Mouse (Mus musculus) hindbrain, postnatal 0 days (tissue): ENCODE data around the gene Atcay. TPM values are rescaled to one million over a fixed set of nuclear protein-coding genes. Genes with fewer than 3 reads are reported as not detected.
A peak's percentile ranks its signal among the peaks of the same experiment; 100 is the strongest.

Experiments
- ATAC-seq: fragments of 200-750 bp; cut with Nextera tagmentation; 2 replicates; pipeline ENCODE4 v1.8.0; 2017; ENCODE audit warnings: mild to moderate bottlenecking, moderate TSS enrichment, moderate library complexity
- DNase-seq: peaks from one replicate; pipeline ENCODE4 v3.0.0-alpha.2; 2015; ENCODE audit warnings: low spot score
- H3K27ac ChIP-seq: fragments of 300-500 bp; sonication (generic); 2 replicates; pipeline ENCODE4 v1.5.1; 2014; ENCODE audit warnings: mild to moderate bottlenecking
- H3K27me3 ChIP-seq: fragments of 300-500 bp; sonication (generic); 2 replicates; pipeline ENCODE4 v1.6.1; 2014; ENCODE audit warnings: low read length, mixed read lengths; ENCODE audit not compliant: insufficient read depth
- H3K36me3 ChIP-seq: fragments of 300-500 bp; sonication (generic); 2 replicates; pipeline ENCODE4 v1.6.1; 2014; ENCODE audit warnings: low read length, mixed read lengths; ENCODE audit not compliant: insufficient read depth
- H3K4me1 ChIP-seq: fragments of 300-500 bp; sonication (generic); 2 replicates; pipeline ENCODE4 v1.6.1; 2014; ENCODE audit warnings: antibody characterized with exemption, low read length, mixed read lengths; ENCODE audit not compliant: insufficient read depth
- H3K4me2 ChIP-seq: fragments of 300-500 bp; sonication (generic); 2 replicates; pipeline ENCODE4 v1.6.1; 2014; ENCODE audit warnings: low read depth, mild to moderate bottlenecking, low read length, moderate library complexity, mixed read lengths
- H3K4me3 ChIP-seq: fragments of 300-500 bp; sonication (generic); 2 replicates; pipeline ENCODE4 v1.5.1; 2014; ENCODE audit warnings: low read length
- H3K9ac ChIP-seq: fragments of 300-500 bp; sonication (generic); replicated peaks from 2 replicates; pipeline ENCODE4 v1.6.1; 2014; ENCODE audit warnings: mild to moderate bottlenecking, low read length, moderate library complexity, mixed read lengths
- H3K9me3 ChIP-seq: fragments of 300-500 bp; sonication (generic); 2 replicates; pipeline ENCODE4 v1.6.1; 2016; ENCODE audit warnings: low read length, mixed read lengths
- CTCF ChIP-seq: IDR thresholded peaks from 2 replicates; pipeline ENCODE4 v1.5.1; 2016; ENCODE audit warnings: antibody characterized with exemption, control low read depth, low read depth
- WGBS: fragments of 180-500 bp; shearing (Covaris S2); extraction: QIAGEN DNeasy Blood & Tissue Kit; methylation state at CpG from one replicate; pipeline ENCODE4 v1.1.7; 2014; 5-methylcytosine and 5-hydroxymethylcytosine counted together
- polyA plus RNA-seq: library from polyadenylated mRNA; unstranded; fragments of >200 nt; fragmentation: Nextera tagmentation; extraction: Ambion mirVana; gene quantifications from 2 replicates; pipeline ENCODE4 v1.2.1, GENCODE M21; 2015
- total RNA-seq: library from RNA; depleted of rRNA; stranded (reverse); fragments of >200 nt; gene quantifications from 2 replicates; pipeline ENCODE4 v1.2.3, GENCODE M21; 2014

Atcay gene
- total and polyA plus RNA-seq, 2 experiments from 2014 or later = 70.2 to 197 TPM

- H3K9ac ChIP-seq = no peak within 1 kb of the TSS
- H3K27me3 ChIP-seq = no peaks in the 10 kb centered on the region
- 57% methylated on average over 13 of the region's 13 CpGs for WGBS
- H3K27ac ChIP-seq = no peak within 1 kb of the TSS; the same call in 1 of the 2 replicates
- no peaks in the 10 kb centered on the region for H3K36me3 ChIP-seq
- TF ChIP-seq CTCF = no peak
- no peak within 1 kb of the TSS for H3K4me2 ChIP-seq
- no peaks in the 10 kb centered on the region for H3K4me1 ChIP-seq
- ATAC-seq (no peak), DNase-seq (no peak)
- no peaks in the 10 kb centered on the region for H3K9me3 ChIP-seq
- H3K4me3 ChIP-seq = no peak within 1 kb of the TSS
Measured at GRCm38 (mm10) chr10:81201807-81202758, 28.6 kb downstream of the Atcay start, which contains the start of gene Nmrk2. Gene Nmrk2, minus strand, starts transcription at chr10:81202051.

DNA sequence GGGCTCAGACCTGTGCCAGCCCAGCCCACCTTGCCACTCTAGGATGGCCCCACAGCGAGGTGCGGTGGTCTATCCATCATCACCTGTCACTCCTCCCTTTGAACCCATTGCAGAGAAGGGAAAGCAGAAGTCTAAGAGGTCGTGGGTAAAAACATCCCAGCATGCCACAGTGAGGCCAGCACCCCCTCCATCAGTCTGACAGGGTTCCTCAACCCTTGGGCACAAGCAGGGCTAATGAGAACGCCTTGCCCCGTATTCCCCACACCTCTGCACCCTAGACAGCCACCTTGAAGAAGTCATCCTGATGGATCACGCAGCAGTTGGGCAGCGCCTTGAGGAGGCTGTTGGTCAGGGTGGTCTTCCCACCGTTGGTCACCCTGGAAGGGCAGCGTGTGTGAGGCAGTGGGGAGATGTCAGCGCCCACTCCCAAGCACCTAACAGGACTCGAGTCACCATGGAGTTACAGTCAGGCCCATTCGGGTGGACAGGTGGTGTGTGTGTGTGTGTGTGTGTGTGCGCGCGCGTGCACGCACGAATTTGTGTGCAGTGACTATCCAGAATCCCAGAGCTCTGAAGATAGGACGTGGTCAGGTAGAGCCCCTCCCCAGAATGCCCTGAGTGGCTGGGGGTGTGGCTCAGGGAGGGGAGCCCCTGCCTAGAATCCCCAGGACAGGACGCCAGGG lies 29.9 kb downstream of the Atcay start:
- Histone ChIP-seq H3K36me3 (no peaks in the 10 kb centered on the region), H3K4me2 (no peak overlapping the region), H3K9me3 (no peaks in the 10 kb centered on the region), H3K27ac (no peak overlapping the region), H3K9ac (no peak overlapping the region), H3K27me3 (peaks cover 6% of the 10 kb centered on the region; the same call in 1 of the 2 replicates), H3K4me1 (no peaks in the 10 kb centered on the region), H3K4me3 (no peak overlapping the region)
- ATAC-seq (no peak), DNase-seq (no peak)
- 76% methylated on average over 20 of the region's 20 CpGs for WGBS
- no peak for TF ChIP-seq CTCF

DNA sequence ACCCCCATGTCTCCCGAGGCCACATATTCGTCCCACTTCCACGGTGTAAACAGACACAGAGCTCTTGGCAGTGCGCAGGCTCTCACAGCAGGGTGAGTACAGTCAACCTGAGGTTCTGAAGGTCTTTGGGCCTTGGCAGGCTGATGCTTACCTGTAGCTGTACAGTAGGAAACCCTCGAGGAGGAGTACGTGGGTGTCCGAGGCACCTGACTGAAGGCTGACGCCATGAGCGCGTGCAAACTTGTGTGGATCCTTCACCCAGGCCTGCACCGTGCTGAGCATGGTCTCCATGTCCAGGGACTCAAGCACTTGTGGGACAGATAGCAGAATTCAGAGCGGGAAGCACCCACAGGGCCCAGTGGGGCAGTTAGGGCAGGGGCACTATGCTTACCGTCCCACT lies 30.5 kb downstream of the Atcay start:
- Histone ChIP-seq H3K4me1 (no peaks in the 10 kb centered on the region), H3K36me3 (no peaks in the 10 kb centered on the region), H3K27ac (no peak overlapping the region), H3K9ac (no peak overlapping the region), H3K9me3 (no peaks in the 10 kb centered on the region), H3K4me3 (no peak overlapping the region), H3K27me3 (peaks cover 12% of the 10 kb centered on the region; the same call in 1 of the 2 replicates), H3K4me2 (no peak overlapping the region)
- no peak for TF ChIP-seq CTCF
- ATAC-seq (no peak), DNase-seq (no peak)
- 87% methylated on average over 13 of the region's 13 CpGs for WGBS

DNA sequence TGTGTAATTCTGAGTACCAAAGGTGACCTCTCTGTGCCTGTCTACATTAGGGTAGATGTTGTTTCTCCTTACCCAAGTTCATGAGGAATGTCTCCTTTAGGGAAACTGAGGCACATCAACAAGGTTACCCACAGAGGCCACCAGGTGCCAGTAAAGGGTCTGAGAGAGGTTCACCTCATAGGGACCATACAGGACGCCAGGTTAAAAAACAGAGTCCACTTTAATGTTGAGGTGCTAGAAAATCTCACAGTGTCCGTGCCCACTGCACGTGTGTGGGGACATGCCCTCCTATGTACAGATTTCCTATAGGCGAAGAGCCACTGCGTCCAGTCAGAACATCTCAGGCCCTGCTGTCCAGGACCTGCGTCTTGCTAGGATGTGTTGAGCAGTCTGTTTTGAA lies 31.6 kb downstream of the Atcay start:
- Histone ChIP-seq H3K27ac (no peak overlapping the region), H3K4me1 (peaks cover 4% of the 10 kb centered on the region; the same call in 1 of the 2 replicates), H3K27me3 (peaks cover 12% of the 10 kb centered on the region; the same call in 1 of the 2 replicates), H3K9me3 (no peaks in the 10 kb centered on the region), H3K36me3 (no peaks in the 10 kb centered on the region), H3K9ac (no peak overlapping the region), H3K4me2 (no peak overlapping the region), H3K4me3 (no peak overlapping the region)
- DNase-seq = no peak
- WGBS = 83% methylated on average over 6 of the region's 6 CpGs
- ATAC-seq = no peak
- TF ChIP-seq CTCF = no peak

DNA sequence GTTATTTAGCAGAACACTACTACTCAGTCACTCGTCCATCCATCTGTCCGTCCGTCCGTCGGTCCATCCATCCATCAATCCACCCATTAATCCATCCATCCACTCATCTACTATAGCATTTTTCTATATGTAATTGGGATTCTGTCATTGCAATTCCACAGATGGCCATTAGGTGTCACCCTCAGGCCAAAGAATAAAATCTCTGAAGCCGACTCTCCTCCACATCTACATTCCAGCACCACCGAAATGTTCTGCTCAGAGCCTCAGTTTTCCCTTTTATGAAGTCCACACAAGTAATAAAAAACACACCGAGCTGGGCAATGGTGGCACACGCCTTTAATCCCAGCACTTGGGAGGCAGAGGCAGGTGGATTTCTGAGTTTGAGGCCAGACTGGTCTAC lies 32.4 kb downstream of the Atcay start:
- H3K4me2 ChIP-seq = no peak overlapping the region
- peaks cover 5% of the 10 kb centered on the region; the same call in 1 of the 2 replicates for H3K4me1 ChIP-seq
- peak; percentile 87 for TF ChIP-seq CTCF
- H3K9ac ChIP-seq = no peak overlapping the region
- WGBS = 2% methylated on average over 9 of the region's 9 CpGs
- H3K27ac ChIP-seq = no peak overlapping the region
- no peaks in the 10 kb centered on the region for H3K9me3 ChIP-seq
- peaks cover 12% of the 10 kb centered on the region; the same call in 1 of the 2 replicates for H3K27me3 ChIP-seq
- no peak overlapping the region for H3K4me3 ChIP-seq
- no peak for ATAC-seq
- no peaks in the 10 kb centered on the region for H3K36me3 ChIP-seq
- DNase-seq = peak; percentile 84

DNA sequence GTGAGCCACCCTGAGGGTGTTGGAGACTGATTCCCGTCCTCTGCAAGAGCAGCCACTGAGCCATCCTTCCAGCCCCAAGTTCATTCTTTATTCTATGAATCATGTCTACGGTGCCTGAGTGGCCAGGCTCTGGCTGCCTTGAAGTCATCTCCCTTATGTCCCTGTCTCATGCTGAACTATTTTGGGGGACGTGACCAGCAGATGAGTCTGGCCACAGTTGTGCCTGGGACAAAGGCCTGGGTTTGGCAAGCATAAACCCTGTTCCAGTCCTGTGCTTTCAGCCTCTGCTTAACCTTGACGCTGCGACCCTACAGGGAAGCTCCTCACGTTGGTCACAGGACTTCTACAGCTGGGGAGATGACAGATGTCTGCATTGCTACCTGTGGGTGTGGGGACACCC lies 33.3 kb downstream of the Atcay start:
- ATAC-seq (no peak), DNase-seq (no peak)
- peaks cover 12% of the 10 kb centered on the region; the same call in 1 of the 2 replicates for H3K27me3 ChIP-seq
- H3K9ac ChIP-seq = no peak overlapping the region
- H3K36me3 ChIP-seq = no peaks in the 10 kb centered on the region
- no peak overlapping the region for H3K27ac ChIP-seq
- H3K4me1 ChIP-seq = peaks cover 9% of the 10 kb centered on the region; the same call in 1 of the 2 replicates
- TF ChIP-seq CTCF = no peak
- WGBS = 51% methylated on average over 6 of the region's 6 CpGs
- H3K9me3 ChIP-seq = no peaks in the 10 kb centered on the region
- H3K4me3 ChIP-seq = no peak overlapping the region
- no peak overlapping the region for H3K4me2 ChIP-seq
